Mouse (Mus musculus): Measurements from ENCODE around the gene Cdh18.

The Cdh18 gene

DNA sequence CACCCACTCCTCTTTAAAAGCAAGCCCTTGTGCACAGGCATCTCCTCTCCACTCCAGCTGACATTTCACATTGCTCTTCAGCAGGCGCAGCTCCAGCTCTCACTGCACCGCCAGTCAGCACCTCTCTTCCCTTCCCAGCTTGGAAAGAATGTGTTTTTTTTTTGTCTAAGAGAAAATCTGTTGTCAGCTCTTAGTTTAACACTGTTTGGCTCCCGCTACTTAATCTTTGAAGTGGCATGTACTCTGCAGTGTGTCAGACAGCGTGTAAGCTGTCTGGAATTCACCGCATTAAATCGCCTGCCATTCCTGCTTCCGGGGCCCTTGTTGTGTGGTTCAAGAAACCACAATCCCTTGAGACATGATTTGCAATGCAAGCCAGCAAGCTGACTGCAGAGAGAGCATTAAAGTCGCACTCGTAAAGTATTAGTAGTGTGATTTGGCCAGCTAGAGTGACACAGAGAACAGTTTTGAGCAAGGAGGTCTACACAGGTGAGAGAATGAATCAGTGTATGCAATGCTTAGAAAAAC lies 903.3 kb downstream of the Cdh18 start:
- DNase-seq (ENCODE audit: low read depth in 1 of 2, low spot score in 2 of 2): no peak

DNA sequence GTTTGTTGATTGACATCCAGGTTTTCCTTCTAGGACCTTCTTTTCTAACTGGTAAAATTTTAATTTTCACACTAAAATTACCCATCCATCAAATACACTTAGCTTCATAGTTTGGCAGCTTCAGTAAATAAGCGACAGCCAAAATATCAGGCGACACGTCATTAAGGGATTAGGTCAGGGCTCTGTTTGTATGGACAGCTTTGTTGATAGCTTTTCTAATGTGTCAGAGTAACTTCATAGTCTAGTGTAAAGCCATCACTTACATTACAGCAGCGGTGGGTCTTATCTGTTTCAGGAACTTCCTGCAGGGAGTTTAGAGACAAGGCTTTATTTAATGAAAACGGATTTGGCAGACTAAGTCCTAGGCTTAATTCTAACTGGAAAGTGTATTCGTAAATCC lies 904.5 kb downstream of the Cdh18 start:
- no peak for DNase-seq (ENCODE audit: low read depth in 1 of 2, low spot score in 2 of 2)

DNA sequence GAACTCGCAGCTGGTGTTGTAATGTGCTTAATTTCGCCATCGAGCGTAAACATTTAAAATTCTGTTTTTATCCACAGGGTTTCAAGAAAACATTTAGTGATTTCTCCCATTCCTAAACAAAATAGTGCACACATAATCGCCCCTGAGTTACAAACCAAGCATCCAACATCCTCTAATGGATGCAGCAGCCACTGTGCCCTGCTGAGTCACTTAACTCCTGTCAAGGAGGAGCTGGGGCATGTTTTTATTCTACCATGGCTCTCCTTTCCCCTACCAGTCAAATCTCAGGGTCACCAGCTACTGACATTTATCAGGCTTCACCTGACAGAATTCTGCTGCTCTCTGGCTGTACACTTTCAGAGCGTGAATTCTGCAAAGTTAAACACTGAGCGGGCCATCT lies 906.5 kb downstream of the Cdh18 start:
- no peak for DNase-seq (ENCODE audit: low read depth in 1 of 2, low spot score in 2 of 2)

DNA sequence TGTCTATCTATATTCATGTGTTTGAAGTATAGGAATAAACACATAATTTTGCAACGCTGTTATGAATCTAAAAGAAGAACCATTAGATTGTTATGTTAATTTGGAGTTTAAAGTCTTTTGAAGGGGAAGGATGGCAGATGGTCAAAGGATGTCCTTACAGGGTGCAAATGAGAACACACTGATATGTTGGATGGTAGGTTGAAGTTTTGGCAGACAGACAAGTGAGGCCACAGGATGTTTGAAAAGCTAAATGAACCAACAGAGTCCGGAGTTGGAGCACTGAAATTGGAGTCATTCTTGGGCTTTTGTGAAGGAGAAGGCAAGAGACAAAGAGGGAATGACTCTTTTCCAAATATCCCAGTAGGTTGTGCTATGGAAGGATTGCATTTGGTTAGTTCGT lies 908.6 kb downstream of the Cdh18 start:
- DNase-seq (ENCODE audit: low read depth in 1 of 2, low spot score in 2 of 2): no peak

DNA sequence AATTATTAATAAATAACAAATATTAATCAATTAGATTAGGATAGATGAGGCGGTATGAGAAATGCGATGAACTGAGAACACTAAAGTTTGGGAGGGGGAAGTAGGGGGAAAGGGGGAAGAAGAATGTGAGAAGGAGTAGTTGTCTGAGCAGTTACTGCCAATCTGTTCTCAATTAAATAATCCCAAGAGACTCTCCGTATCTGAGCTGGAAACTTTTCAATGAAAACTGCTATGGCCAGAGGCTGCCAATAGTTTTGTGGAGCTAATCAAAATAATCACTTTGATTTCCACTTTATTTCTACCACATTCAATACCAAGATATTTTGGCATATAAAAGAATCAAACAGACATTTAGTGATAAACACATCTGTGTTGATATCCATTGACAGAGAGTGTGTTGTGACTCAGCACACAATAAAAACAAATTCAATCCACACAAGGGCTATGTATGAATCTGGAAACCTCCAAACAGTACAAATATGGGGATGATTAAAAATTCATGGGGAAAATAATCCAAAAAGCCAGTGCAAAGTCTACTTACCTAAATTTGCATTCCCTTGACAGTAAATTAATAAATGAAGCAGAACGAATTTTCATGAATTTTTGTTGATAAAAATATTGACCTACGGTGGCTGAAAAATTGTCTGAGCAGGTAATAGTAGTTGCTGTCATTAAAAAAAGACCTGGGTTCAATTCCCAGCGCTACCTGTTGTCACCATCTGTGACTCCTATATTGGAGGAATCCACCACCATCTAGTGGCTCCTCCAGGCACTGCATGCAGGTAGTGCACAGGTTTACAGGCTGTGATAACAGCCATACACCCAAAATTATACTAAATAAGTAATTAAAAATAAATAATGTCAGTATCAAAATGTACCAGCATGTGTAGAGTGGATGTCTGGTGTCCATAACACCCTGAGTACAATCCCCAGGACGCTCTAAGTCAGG lies 922.0 kb downstream of the Cdh18 start:
- no peak for DNase-seq (ENCODE audit: low read depth in 1 of 2, low spot score in 2 of 2)

DNA sequence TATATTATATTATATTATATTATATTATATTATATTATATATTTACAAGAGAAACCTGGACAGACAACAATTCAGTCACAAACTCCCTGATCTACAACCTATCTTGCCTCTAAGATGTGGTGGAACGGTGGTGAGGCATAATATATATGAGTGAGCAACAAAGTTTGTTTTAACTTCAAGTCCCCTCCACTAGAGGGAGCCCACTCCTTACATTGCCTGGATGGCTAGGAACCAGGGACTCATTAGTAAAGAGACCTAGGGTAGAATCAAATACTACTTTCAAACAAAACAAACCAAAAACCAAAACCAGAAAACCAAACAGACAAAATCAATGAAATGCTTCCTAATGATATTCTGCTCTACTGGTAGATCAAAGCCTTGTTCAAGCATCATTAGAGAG lies 937.5 kb downstream of the Cdh18 start:
- no peak for DNase-seq (ENCODE audit: low read depth in 1 of 2, low spot score in 2 of 2)

DNA sequence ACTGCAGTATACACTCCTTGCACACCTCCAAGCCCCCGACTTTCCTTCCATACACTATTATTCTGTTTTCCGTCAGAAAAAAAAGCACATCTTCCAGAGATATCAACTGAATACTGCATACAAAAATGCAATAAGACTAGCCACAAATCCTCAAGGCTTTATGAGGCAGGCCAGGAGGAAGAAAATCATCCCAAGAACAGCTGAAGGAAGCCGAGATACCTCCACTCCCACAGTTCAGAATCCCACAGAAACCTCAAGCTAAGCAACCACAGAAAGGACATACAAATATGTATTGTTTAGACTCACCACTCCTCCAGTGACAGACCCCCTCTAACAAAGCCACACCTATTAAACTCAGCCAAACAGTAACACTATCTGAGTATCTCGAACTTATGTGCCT lies 957.7 kb downstream of the Cdh18 start:
- DNase-seq (ENCODE audit: low read depth in 1 of 2, low spot score in 2 of 2): no peak

DNA sequence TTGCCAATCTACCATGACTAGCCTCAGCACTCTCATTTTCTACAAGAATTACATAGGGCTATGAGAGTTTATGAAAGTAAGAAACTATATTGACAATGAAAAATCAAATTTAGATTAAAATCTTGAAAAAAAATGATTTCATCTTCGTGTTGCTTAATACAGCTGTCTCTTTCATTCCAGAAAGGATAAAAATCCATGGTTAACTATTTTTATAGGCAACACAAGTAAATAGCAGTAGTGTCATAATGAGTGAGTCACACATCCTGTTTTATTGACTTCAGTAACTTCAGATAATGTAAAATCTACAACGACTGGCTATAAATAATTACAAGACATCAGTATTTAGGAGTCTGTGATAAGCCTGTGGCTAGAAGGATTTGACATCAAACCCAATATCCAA lies 960.9 kb downstream of the Cdh18 start:
- DNase-seq (ENCODE audit: low read depth in 1 of 2, low spot score in 2 of 2): no peak

DNA sequence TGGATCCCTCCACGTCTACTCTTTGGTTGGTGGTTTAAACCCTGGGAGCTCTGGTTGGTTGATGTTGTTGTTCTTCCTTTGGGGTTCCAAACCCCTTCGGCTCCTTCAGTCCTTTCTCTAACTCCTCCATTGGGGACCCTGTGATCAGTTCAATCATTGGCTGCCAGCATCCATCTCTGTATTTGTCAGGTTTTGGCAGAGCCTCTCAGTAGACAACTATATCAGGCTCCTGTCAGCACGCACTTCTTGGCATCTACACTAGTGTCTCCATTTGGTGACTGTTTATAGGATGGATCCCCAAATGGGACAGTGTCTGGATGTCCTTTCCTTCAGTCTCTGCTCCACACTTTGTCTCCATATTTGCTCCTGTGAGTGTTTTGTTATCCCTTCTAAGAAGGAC lies 967.0 kb downstream of the Cdh18 start:
- no peak for DNase-seq (ENCODE audit: low read depth in 1 of 2, low spot score in 2 of 2)

DNA sequence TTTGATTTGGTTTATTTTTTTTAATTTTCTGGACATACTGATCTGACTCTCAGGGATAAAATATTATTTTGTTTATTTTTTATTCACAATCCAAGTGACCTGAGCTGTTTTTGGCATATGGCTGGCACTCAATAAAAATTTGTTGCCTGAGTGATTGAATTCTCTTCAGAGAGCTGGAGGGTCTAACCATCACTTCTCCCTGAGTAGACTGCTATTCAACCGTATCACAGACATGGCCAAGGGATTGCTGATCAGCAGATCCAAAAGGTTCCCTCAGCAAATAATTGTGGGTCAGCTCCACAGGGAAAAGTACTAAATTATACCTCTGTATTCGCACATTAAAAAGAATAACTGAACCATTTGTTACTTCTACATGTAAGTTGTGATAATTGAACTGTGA lies 969.3 kb downstream of the Cdh18 start:
- DNase-seq (ENCODE audit: low read depth in 1 of 2, low spot score in 2 of 2): no peak
